Mouse (Mus musculus): ENCODE measurements at regions not wholly inside any gene's neighbourhood (a gene's known extent, or its start where the extent isn't known, plus 50 kb on each side); places are given as distances from the start of the nearest gene placed in this dataset.

GRCm38 (mm10) chr7:37104671-37105070 lies 406.8 kb downstream of the Tshz3 start:
- Histone ChIP-seq H3K9me3 (replicated peaks) (peaks cover 53% of the 10 kb centered on the region), H3K4me1 (ENCODE audit: insufficient read depth, low read depth, low read length) (no peaks in the 10 kb centered on the region), H3K27me3 (ENCODE audit: insufficient read depth, low read length) (no peaks in the 10 kb centered on the region), H3K36me3 (replicated peaks) (no peaks in the 10 kb centered on the region), H3K4me3 (ENCODE audit: low read depth, low read length) (no peak overlapping the region)
- no peak for ATAC-seq (ENCODE audit: extremely low read depth, insufficient number of reproducible peaks, low FRiP score, poor library complexity, severe bottlenecking)
- no peak for TF ChIP-seq CTCF (IDR thresholded peaks at IDR 0.05; ENCODE audit: low read depth, low read length)
- TF ChIP-seq POLR2AphosphoS5 (IDR thresholded peaks at IDR 0.05; ENCODE audit: insufficient replicate concordance, low read depth, low read length) = no peak
- TF ChIP-seq GATA1 (IDR thresholded peaks at IDR 0.05; ENCODE audit: borderline replicate concordance, low read length) = no peak
- TF ChIP-seq TAL1 (conservative IDR thresholded peaks at IDR 0.05; ENCODE audit: low read depth, low read length) = no peak
- TF ChIP-seq GATA2 (IDR thresholded peaks at IDR 0.05; ENCODE audit: borderline replicate concordance, low read depth, low read length) = no peak
- DNase-seq (ENCODE audit: low spot score) = no peak

DNA sequence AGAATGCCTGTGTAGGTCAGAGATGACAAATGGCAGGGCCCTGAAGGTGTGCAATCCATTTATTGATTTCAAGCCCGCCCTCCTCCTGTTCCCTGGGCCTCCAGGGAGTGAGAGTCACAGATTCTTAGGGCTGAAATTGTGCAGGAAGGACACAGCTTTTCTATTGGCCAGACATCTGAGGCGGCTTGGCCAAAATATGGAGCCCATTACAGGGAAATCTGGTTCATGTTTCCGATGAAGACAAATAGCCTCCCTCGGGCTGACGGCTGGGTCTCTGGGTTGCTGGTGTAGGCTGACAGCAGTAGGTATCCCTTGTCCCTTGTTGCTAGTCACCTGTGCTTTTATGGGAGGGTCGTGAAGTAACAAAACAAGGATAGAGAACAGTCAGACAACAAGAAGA lies 413.2 kb downstream of the Tshz3 start:
- no peak for ATAC-seq (ENCODE audit: extremely low read depth, insufficient number of reproducible peaks, low FRiP score, poor library complexity, severe bottlenecking)
- TF ChIP-seq POLR2AphosphoS5 (IDR thresholded peaks at IDR 0.05; ENCODE audit: insufficient replicate concordance, low read depth, low read length) (no peak), CTCF (IDR thresholded peaks at IDR 0.05; ENCODE audit: low read depth, low read length) (no peak), GATA1 (IDR thresholded peaks at IDR 0.05; ENCODE audit: borderline replicate concordance, low read length) (no peak), TAL1 (conservative IDR thresholded peaks at IDR 0.05; ENCODE audit: low read depth, low read length) (no peak), GATA2 (IDR thresholded peaks at IDR 0.05; ENCODE audit: borderline replicate concordance, low read depth, low read length) (no peak)
- Histone ChIP-seq H3K4me3 (ENCODE audit: low read depth, low read length) (no peak overlapping the region), H3K27me3 (ENCODE audit: insufficient read depth, low read length) (no peaks in the 10 kb centered on the region), H3K9me3 (replicated peaks) (peaks cover 48% of the 10 kb centered on the region), H3K4me1 (ENCODE audit: insufficient read depth, low read depth, low read length) (no peaks in the 10 kb centered on the region), H3K36me3 (replicated peaks) (no peaks in the 10 kb centered on the region)
- DNase-seq (ENCODE audit: low spot score) = no peak

GRCm38 (mm10) chr7:37120776-37121175 lies 422.9 kb downstream of the Tshz3 start:
- TF ChIP-seq POLR2AphosphoS5 (IDR thresholded peaks at IDR 0.05; ENCODE audit: insufficient replicate concordance, low read depth, low read length) = no peak
- no peak for TF ChIP-seq CTCF (IDR thresholded peaks at IDR 0.05; ENCODE audit: low read depth, low read length)
- TF ChIP-seq GATA2 (IDR thresholded peaks at IDR 0.05; ENCODE audit: borderline replicate concordance, low read depth, low read length) = no peak
- TF ChIP-seq GATA1 (IDR thresholded peaks at IDR 0.05; ENCODE audit: borderline replicate concordance, low read length) = no peak
- TF ChIP-seq TAL1 (conservative IDR thresholded peaks at IDR 0.05; ENCODE audit: low read depth, low read length) = no peak
- H3K9me3 ChIP-seq (replicated peaks) = peaks cover 41% of the 10 kb centered on the region
- H3K4me1 ChIP-seq (ENCODE audit: insufficient read depth, low read depth, low read length) = no peaks in the 10 kb centered on the region
- ATAC-seq (ENCODE audit: extremely low read depth, insufficient number of reproducible peaks, low FRiP score, poor library complexity, severe bottlenecking) (no peak), DNase-seq (ENCODE audit: low spot score) (no peak)
- no peaks in the 10 kb centered on the region for H3K27me3 ChIP-seq (ENCODE audit: insufficient read depth, low read length)
- H3K4me3 ChIP-seq (ENCODE audit: low read depth, low read length) = no peak overlapping the region
- no peaks in the 10 kb centered on the region for H3K36me3 ChIP-seq (replicated peaks)

- no peak for TF ChIP-seq GATA2 (IDR thresholded peaks at IDR 0.05; ENCODE audit: borderline replicate concordance, low read depth, low read length)
- TF ChIP-seq TAL1 (conservative IDR thresholded peaks at IDR 0.05; ENCODE audit: low read depth, low read length) = no peak
Observed at GRCm38 (mm10) chr7:37140191-37140590, 442.3 kb downstream of the Tshz3 start.

DNA sequence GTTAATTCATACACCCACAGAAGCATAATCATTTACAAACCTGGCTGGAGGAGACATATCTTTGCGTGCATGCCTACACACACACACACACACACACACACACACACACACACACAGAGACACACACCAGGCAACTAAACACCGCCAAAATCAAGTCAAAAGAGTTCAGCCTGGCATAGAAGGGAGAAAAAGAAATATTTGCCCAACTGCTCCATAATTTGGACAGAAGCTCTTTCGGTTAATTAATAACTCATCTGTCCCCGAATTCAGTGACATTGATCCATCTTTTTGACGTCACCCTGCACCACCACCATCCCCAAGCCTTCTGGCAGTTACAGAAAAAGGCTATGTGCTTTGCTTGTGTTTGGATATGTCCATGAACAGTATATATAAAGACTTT lies 444.9 kb downstream of the Tshz3 start:
- Histone ChIP-seq H3K9me3 (replicated peaks) (peaks cover 61% of the 10 kb centered on the region), H3K4me1 (ENCODE audit: insufficient read depth, low read depth, low read length) (no peaks in the 10 kb centered on the region), H3K4me3 (ENCODE audit: low read depth, low read length) (no peak overlapping the region), H3K36me3 (replicated peaks) (no peaks in the 10 kb centered on the region), H3K27me3 (ENCODE audit: insufficient read depth, low read length) (no peaks in the 10 kb centered on the region)
- TF ChIP-seq CTCF (IDR thresholded peaks at IDR 0.05; ENCODE audit: low read depth, low read length) = no peak
- no peak for TF ChIP-seq TAL1 (conservative IDR thresholded peaks at IDR 0.05; ENCODE audit: low read depth, low read length)
- TF ChIP-seq POLR2AphosphoS5 (IDR thresholded peaks at IDR 0.05; ENCODE audit: insufficient replicate concordance, low read depth, low read length) = no peak
- DNase-seq (ENCODE audit: low spot score) (no peak), ATAC-seq (ENCODE audit: extremely low read depth, insufficient number of reproducible peaks, low FRiP score, poor library complexity, severe bottlenecking) (no peak)

More at GRCm38 (mm10) chr7:37140191-37140590, 442.3 kb downstream of the Tshz3 start:
- DNase-seq (ENCODE audit: low spot score) = no peak
- H3K9me3 ChIP-seq (replicated peaks) = peaks cover 52% of the 10 kb centered on the region
- no peaks in the 10 kb centered on the region for H3K36me3 ChIP-seq (replicated peaks)
- H3K27me3 ChIP-seq (ENCODE audit: insufficient read depth, low read length) = no peaks in the 10 kb centered on the region
- no peak for ATAC-seq (ENCODE audit: extremely low read depth, insufficient number of reproducible peaks, low FRiP score, poor library complexity, severe bottlenecking)
- H3K4me3 ChIP-seq (ENCODE audit: low read depth, low read length) = no peak overlapping the region
- H3K4me1 ChIP-seq (ENCODE audit: insufficient read depth, low read depth, low read length) = no peaks in the 10 kb centered on the region

GRCm38 (mm10) chr7:37144303-37144702 lies 446.4 kb downstream of the Tshz3 start:
- Histone ChIP-seq H3K4me1 (ENCODE audit: insufficient read depth, low read depth, low read length) (no peaks in the 10 kb centered on the region), H3K9me3 (replicated peaks) (peaks cover 66% of the 10 kb centered on the region), H3K27me3 (ENCODE audit: insufficient read depth, low read length) (no peaks in the 10 kb centered on the region), H3K4me3 (ENCODE audit: low read depth, low read length) (no peak overlapping the region), H3K36me3 (replicated peaks) (no peaks in the 10 kb centered on the region)
- TF ChIP-seq TAL1 (conservative IDR thresholded peaks at IDR 0.05; ENCODE audit: low read depth, low read length) (no peak), CTCF (IDR thresholded peaks at IDR 0.05; ENCODE audit: low read depth, low read length) (no peak), GATA1 (IDR thresholded peaks at IDR 0.05; ENCODE audit: borderline replicate concordance, low read length) (no peak), POLR2AphosphoS5 (IDR thresholded peaks at IDR 0.05; ENCODE audit: insufficient replicate concordance, low read depth, low read length) (no peak), GATA2 (IDR thresholded peaks at IDR 0.05; ENCODE audit: borderline replicate concordance, low read depth, low read length) (no peak)
- DNase-seq (ENCODE audit: low spot score) (no peak), ATAC-seq (ENCODE audit: extremely low read depth, insufficient number of reproducible peaks, low FRiP score, poor library complexity, severe bottlenecking) (no peak)

GRCm38 (mm10) chr7:37149711-37150110 lies 451.8 kb downstream of the Tshz3 start:
- DNase-seq (ENCODE audit: low spot score) (no peak), ATAC-seq (ENCODE audit: extremely low read depth, insufficient number of reproducible peaks, low FRiP score, poor library complexity, severe bottlenecking) (no peak)
- Histone ChIP-seq H3K9me3 (replicated peaks) (peaks cover 44% of the 10 kb centered on the region), H3K4me1 (ENCODE audit: insufficient read depth, low read depth, low read length) (no peaks in the 10 kb centered on the region), H3K27me3 (ENCODE audit: insufficient read depth, low read length) (no peaks in the 10 kb centered on the region), H3K4me3 (ENCODE audit: low read depth, low read length) (no peak overlapping the region), H3K36me3 (replicated peaks) (no peaks in the 10 kb centered on the region)
- TF ChIP-seq TAL1 (conservative IDR thresholded peaks at IDR 0.05; ENCODE audit: low read depth, low read length) (no peak), GATA2 (IDR thresholded peaks at IDR 0.05; ENCODE audit: borderline replicate concordance, low read depth, low read length) (no peak), CTCF (IDR thresholded peaks at IDR 0.05; ENCODE audit: low read depth, low read length) (no peak), POLR2AphosphoS5 (IDR thresholded peaks at IDR 0.05; ENCODE audit: insufficient replicate concordance, low read depth, low read length) (no peak), GATA1 (IDR thresholded peaks at IDR 0.05; ENCODE audit: borderline replicate concordance, low read length) (no peak)
